26 mouse cellular contexts compared by ENCODE assay signal in genomic region chr13:29233970-29234369, GRCm38 (mm10).
DNase-seq lines count a peak whose midpoint lies in the region; ATAC-seq and TF ChIP-seq lines count a peak whose summit lies in the region.
"Had no signal": no experiment of that assay in that cellular context is flagged by ENCODE, and none has a peak within 500 bp of the region (broad histone marks: within the 10 kb centered on the region; RNA-seq: fewer than 3 reads in every experiment).

No protein-coding gene starts in this region.

- H3K27me3 ChIP-seq in kidney, embryonic 15.5 days, result no peaks in the 10 kb centered on the region
- no peaks in the 10 kb centered on the region for H3K27me3 ChIP-seq in neural tube, embryonic 15.5 days (replicated peaks)
- H3K27me3 ChIP-seq: CH12.LX; embryonic facial prominence, embryonic 12.5 days; embryonic facial prominence, embryonic 15.5 days; forebrain, embryonic 15.5 days; heart, embryonic 12.5 days; heart, embryonic 15.5 days; hindbrain, embryonic 13.5 days had no signal

- no peak overlapping the region for H3K9ac ChIP-seq in kidney, embryonic 15.5 days
- no peak overlapping the region for H3K9ac ChIP-seq in neural tube, embryonic 15.5 days (replicated peaks)
- H3K9ac ChIP-seq: embryonic facial prominence, embryonic 12.5 days; embryonic facial prominence, embryonic 15.5 days; forebrain, embryonic 15.5 days; heart, embryonic 12.5 days; heart, embryonic 15.5 days; hindbrain, embryonic 13.5 days had no signal

- H3K27ac ChIP-seq in kidney, embryonic 15.5 days, result no peak overlapping the region
- H3K27ac ChIP-seq in neural tube, embryonic 15.5 days (replicated peaks), result no peak overlapping the region
- H3K27ac ChIP-seq: embryonic facial prominence, embryonic 12.5 days; embryonic facial prominence, embryonic 15.5 days; forebrain, embryonic 15.5 days; heart, embryonic 15.5 days; hindbrain, embryonic 10.5 days; hindbrain, embryonic 13.5 days had no signal

- 41% methylated on average over 11 of the region's 11 CpGs for WGBS in kidney, embryonic 15.5 days
- 70% methylated on average over 11 of the region's 11 CpGs for WGBS in neural tube, embryonic 15.5 days

- no peak for TF ChIP-seq CTCF in brain, embryonic 14.5 days (IDR thresholded peaks at IDR 0.05; ENCODE audit: borderline replicate concordance, extremely low read depth, insufficient read depth, insufficient read length)

- no peak overlapping the region for H3K4me3 ChIP-seq in kidney, embryonic 15.5 days (replicated peaks)
- no peak overlapping the region for H3K4me3 ChIP-seq in neural tube, embryonic 15.5 days (replicated peaks)
- H3K4me3 ChIP-seq: embryonic facial prominence, embryonic 12.5 days; embryonic facial prominence, embryonic 15.5 days; forebrain, embryonic 15.5 days; heart, embryonic 12.5 days; heart, embryonic 15.5 days; hindbrain, embryonic 10.5 days; hindbrain, embryonic 13.5 days had no signal

- H3K4me1 ChIP-seq in kidney, embryonic 15.5 days, result peaks cover 6% of the 10 kb centered on the region; the same call in 1 of the 2 replicates
- H3K4me1 ChIP-seq in neural tube, embryonic 15.5 days, result 0 out of 2 replicates have a peak, but pooled peaks cover 3% of the 10 kb centered on the region
- H3K4me1 ChIP-seq: embryonic facial prominence, embryonic 12.5 days; embryonic facial prominence, embryonic 15.5 days; heart, embryonic 12.5 days; hindbrain, embryonic 10.5 days; hindbrain, embryonic 13.5 days had no signal

- peak; percentile 33 for ATAC-seq in kidney, embryonic 15.5 days (replicated peaks; ENCODE audit: low FRiP score)
- ATAC-seq in neural tube, embryonic 15.5 days (ENCODE audit: low FRiP score), result no peak
- ATAC-seq: forebrain, embryonic 15.5 days; hindbrain, embryonic 16.5 days had no signal

- no peak overlapping the region for H3K4me2 ChIP-seq in kidney, embryonic 15.5 days
- H3K4me2 ChIP-seq in neural tube, embryonic 15.5 days, result no peak overlapping the region
- H3K4me2 ChIP-seq: embryonic facial prominence, embryonic 12.5 days; embryonic facial prominence, embryonic 15.5 days; forebrain, embryonic 15.5 days; heart, embryonic 12.5 days; heart, embryonic 15.5 days; hindbrain, embryonic 13.5 days had no signal

- no peaks in the 10 kb centered on the region for H3K36me3 ChIP-seq in kidney, embryonic 15.5 days
- H3K36me3 ChIP-seq in neural tube, embryonic 15.5 days, result no peaks in the 10 kb centered on the region
- H3K36me3 ChIP-seq: embryonic facial prominence, embryonic 12.5 days; embryonic facial prominence, embryonic 15.5 days; forebrain, embryonic 15.5 days; G1E; heart, embryonic 12.5 days; heart, embryonic 15.5 days; hindbrain, embryonic 10.5 days; hindbrain, embryonic 13.5 days had no signal

- no peak for DNase-seq in kidney, postnatal 36 days
- DNase-seq in neural tube, embryonic 10.5 days (ENCODE audit: extremely low spot score, low spot score), result peak; percentile 9
- DNase-seq in brain, embryonic 14.5 days (ENCODE audit: low read depth), result peak; percentile 30
- no peak for DNase-seq in adrenal gland, adult 2 months
- DNase-seq: adrenal gland, adult 8-10 months; adrenal gland, postnatal 25 days; B cell, adult 2 months; cerebellum, adult 18-20 months; cerebellum, adult 9-10 months; cerebellum, postnatal 14 days; gastrocnemius, postnatal 25 days; heart, adult 18-20 months; heart, postnatal 10 days; heart, postnatal 36 days had no signal

- TF ChIP-seq POLR2A in brain, embryonic 14.5 days (IDR thresholded peaks at IDR 0.05; ENCODE audit: borderline replicate concordance, extremely low read depth, insufficient read depth, insufficient read length, poor library complexity, severe bottlenecking), result no peak

- no peaks in the 10 kb centered on the region for H3K9me3 ChIP-seq in kidney, embryonic 15.5 days (replicated peaks)
- no peaks in the 10 kb centered on the region; the same call in 1 of the 2 replicates for H3K9me3 ChIP-seq in neural tube, embryonic 15.5 days (replicated peaks)
- H3K9me3 ChIP-seq: G1E; heart, embryonic 12.5 days; heart, embryonic 15.5 days had no signal

Comparison
In these comparisons a context has a peak if more than half of its experiments do, and no peak if none do; other contexts are left out.
1. DNase-seq: peak in neural tube, embryonic 10.5 days (single experiment) and brain, embryonic 14.5 days (single experiment); none in kidney, postnatal 36 days (0 of 2) and adrenal gland, adult 2 months (single experiment).